Mouse (Mus musculus): ENCODE measurements around the gene Hoxb3.

Hoxb3 gene

GRCm38 (mm10) chr11:96323154-96323553, at the start of gene Hoxb3:
Hoxb3 (plus strand) TSS chr11:96323326.
- DNase-seq, result no peak

- DNase-seq, result no peak
Measured at GRCm38 (mm10) chr11:96274428-96274827, 48.7 kb upstream of the Hoxb3 start.

GRCm38 (mm10) chr11:96275896-96276295, 47.2 kb upstream of the Hoxb3 start:
- DNase-seq, result no peak

- DNase-seq, result no peak
Measured at GRCm38 (mm10) chr11:96277151-96278044, 45.7 kb upstream of the Hoxb3 start.

- DNase-seq, result no peak
Measured at GRCm38 (mm10) chr11:96278324-96278723, 44.8 kb upstream of the Hoxb3 start.

- peak; percentile 79 for DNase-seq
Measured at GRCm38 (mm10) chr11:96278773-96279172, 44.4 kb upstream of the Hoxb3 start.

GRCm38 (mm10) chr11:96279421-96280233, 43.5 kb upstream of the Hoxb3 start:
- no peak for DNase-seq

- DNase-seq, result no peak
Measured at GRCm38 (mm10) chr11:96280399-96281378, 42.4 kb upstream of the Hoxb3 start.

- no peak for DNase-seq
Measured at GRCm38 (mm10) chr11:96281396-96281795, 41.7 kb upstream of the Hoxb3 start.

- no peak for DNase-seq
Measured at GRCm38 (mm10) chr11:96281855-96282570, 41.1 kb upstream of the Hoxb3 start, which contains the start of gene Hoxb8. Hoxb8 (plus strand) TSS chr11:96281905.

GRCm38 (mm10) chr11:96282795-96283430, 40.2 kb upstream of the Hoxb3 start:
- no peak for DNase-seq

- no peak for DNase-seq
Measured at GRCm38 (mm10) chr11:96284041-96284749, 38.9 kb upstream of the Hoxb3 start.

- DNase-seq, result no peak
Measured at GRCm38 (mm10) chr11:96284774-96285734, 38.1 kb upstream of the Hoxb3 start.

- DNase-seq, result no peak
Measured at GRCm38 (mm10) chr11:96285771-96286738, 37.1 kb upstream of the Hoxb3 start, which contains the start of gene Hoxb7. Hoxb7 (plus strand) TSS chr11:96286623.

GRCm38 (mm10) chr11:96286739-96287385, 36.3 kb upstream of the Hoxb3 start:
- DNase-seq, result no peak

- no peak for DNase-seq
Measured at GRCm38 (mm10) chr11:96287411-96287810, 35.7 kb upstream of the Hoxb3 start.

- no peak for DNase-seq
Measured at GRCm38 (mm10) chr11:96288455-96289221, 34.5 kb upstream of the Hoxb3 start.

Measured in right cerebral cortex, postnatal 25 days (tissue).